ENCODE assay signal across 8 mouse cellular contexts in the genomic region with DNA sequence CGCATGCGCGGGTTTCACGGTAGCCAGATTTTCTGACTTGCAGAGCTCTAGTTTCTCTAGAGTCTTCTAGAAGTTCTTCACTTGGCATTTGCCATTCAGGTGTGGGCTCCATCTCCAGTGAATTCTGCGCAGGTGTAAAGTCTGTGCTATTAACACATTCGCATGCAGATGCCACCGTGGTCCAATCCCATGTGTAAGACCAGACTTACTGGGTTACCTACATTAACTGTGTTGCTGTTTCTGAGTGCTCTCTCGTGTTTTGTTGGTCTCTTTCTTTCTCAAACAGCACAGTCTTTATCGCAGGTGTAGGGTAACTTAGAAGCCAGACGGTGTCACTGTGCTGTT. TPM values are rescaled to one million over a fixed set of nuclear protein-coding genes. Genes with fewer than 3 reads are reported as not detected.
DNase-seq lines count a peak whose midpoint lies in the region; ATAC-seq and TF ChIP-seq lines count a peak whose summit lies in the region.
"Not testable (repeated sequence)": the region's sequence is repeated elsewhere in the genome, so short reads cannot be mapped to it uniquely, and the experiment has no call there.

No protein-coding gene starts in this region.

- peaks cover 12% of the 10 kb centered on the region; the same call in 1 of the 2 replicates for H3K79me2 ChIP-seq in CH12.LX (replicated peaks; ENCODE audit: control insufficient read depth, extremely low read depth, insufficient read depth, poor library complexity, severe bottlenecking)

- H3K27me3 ChIP-seq in CH12.LX (replicated peaks); embryonic facial prominence, embryonic 11.5 days (ENCODE audit: control insufficient read depth, insufficient read depth, low read length); forebrain, postnatal 0 days (ENCODE audit: insufficient read depth, low read length); hindbrain, embryonic 11.5 days (ENCODE audit: control insufficient read depth, insufficient read depth, low read length); kidney, embryonic 15.5 days; liver, embryonic 13.5 days; midbrain, embryonic 10.5 days (ENCODE audit: low read depth, poor library complexity, severe bottlenecking): not testable (repeated sequence)

- ATAC-seq in embryonic facial prominence, embryonic 11.5 days (replicated peaks; ENCODE audit: insufficient number of reproducible peaks, low FRiP score, low TSS enrichment, low read depth); forebrain, postnatal 0 days; hindbrain, embryonic 11.5 days (ENCODE audit: low FRiP score); kidney, embryonic 15.5 days (replicated peaks; ENCODE audit: low FRiP score); liver, embryonic 13.5 days (ENCODE audit: low read depth): not testable (repeated sequence)

- H3K4me3 ChIP-seq in CH12.LX (replicated peaks in 1 of 3; ENCODE audit: low read depth in 2 of 3, low read length in 2 of 3, poor library complexity in 1 of 3), result peak overlapping the region; percentile 63 to 77 (median 68)
- H3K4me3 ChIP-seq in embryonic facial prominence, embryonic 11.5 days (ENCODE audit: low read depth, low read length), result peak overlapping the region; percentile 63
- H3K4me3 ChIP-seq in forebrain, postnatal 0 days (ENCODE audit: low read depth, low read length), result peak overlapping the region; percentile 67
- peak overlapping the region; percentile 65 for H3K4me3 ChIP-seq in hindbrain, embryonic 11.5 days (ENCODE audit: low read depth, low read length)
- H3K4me3 ChIP-seq in kidney, embryonic 15.5 days (replicated peaks), result peak overlapping the region; percentile 60
- H3K4me3 ChIP-seq in liver, embryonic 13.5 days (replicated peaks), result peak overlapping the region; percentile 71
- H3K4me3 ChIP-seq in midbrain, embryonic 10.5 days, result peak overlapping the region; percentile 68
- peak overlapping the region; percentile 76 for H3K4me3 ChIP-seq in olfactory bulb, adult 2 months (ENCODE audit: insufficient read depth, low read depth, low read length)

- peaks cover 29% of the 10 kb centered on the region for H3K9me3 ChIP-seq in CH12.LX (replicated peaks; ENCODE audit: low read length)
- H3K9me3 ChIP-seq in embryonic facial prominence, embryonic 11.5 days (replicated peaks; ENCODE audit: control insufficient read depth, low read length), result peaks cover 18% of the 10 kb centered on the region
- peaks cover 35% of the 10 kb centered on the region for H3K9me3 ChIP-seq in forebrain, postnatal 0 days (ENCODE audit: low read length)
- H3K9me3 ChIP-seq in hindbrain, embryonic 11.5 days (ENCODE audit: control insufficient read depth, low read length), result peaks cover 20% of the 10 kb centered on the region; the same call in 1 of the 2 replicates
- H3K9me3 ChIP-seq in kidney, embryonic 15.5 days (replicated peaks), result peaks cover 52% of the 10 kb centered on the region
- H3K9me3 ChIP-seq in liver, embryonic 13.5 days (replicated peaks), result peaks cover 10% of the 10 kb centered on the region; the same call in 1 of the 2 replicates
- peaks cover 75% of the 10 kb centered on the region for H3K9me3 ChIP-seq in midbrain, embryonic 10.5 days (replicated peaks)

- peaks cover 1 to 20% of the 10 kb centered on the region in 2 experiments for H3K36me3 ChIP-seq in CH12.LX (replicated peaks in 1 of 2; ENCODE audit: control insufficient read depth in 1 of 2, insufficient read depth in 1 of 2, low read length in 1 of 2)
- H3K36me3 ChIP-seq in embryonic facial prominence, embryonic 11.5 days (replicated peaks; ENCODE audit: control insufficient read depth, insufficient read depth, low read depth, low read length); forebrain, postnatal 0 days (ENCODE audit: insufficient read depth); hindbrain, embryonic 11.5 days (ENCODE audit: control insufficient read depth, insufficient read depth, low read length): not testable (repeated sequence)
- H3K36me3 ChIP-seq in kidney, embryonic 15.5 days, result peaks cover 35% of the 10 kb centered on the region
- peaks cover 21% of the 10 kb centered on the region for H3K36me3 ChIP-seq in liver, embryonic 13.5 days
- H3K36me3 ChIP-seq in midbrain, embryonic 10.5 days, result peaks cover 41% of the 10 kb centered on the region

- H3K4me1 ChIP-seq in CH12.LX (ENCODE audit: control insufficient read depth in 1 of 2, insufficient read depth in 2 of 2), result peaks cover 0 to 11% of the 10 kb centered on the region in 2 experiments; a peak in 2 of 4 replicates
- not testable (repeated sequence) for H3K4me1 ChIP-seq in embryonic facial prominence, embryonic 11.5 days (ENCODE audit: control insufficient read depth, insufficient read depth, low read length); forebrain, postnatal 0 days (ENCODE audit: insufficient read depth); hindbrain, embryonic 11.5 days (replicated peaks; ENCODE audit: control insufficient read depth, insufficient read depth, low read length); kidney, embryonic 15.5 days; midbrain, embryonic 10.5 days; olfactory bulb, adult 2 months (ENCODE audit: control insufficient read depth, insufficient read depth, low read length)
- H3K4me1 ChIP-seq in liver, embryonic 13.5 days (replicated peaks), result peaks cover 12% of the 10 kb centered on the region; the same call in 1 of the 2 replicates

- TF ChIP-seq EP300 in CH12.LX (IDR thresholded peaks at IDR 0.05; ENCODE audit: low read length), result not testable (repeated sequence)

- H3K4me2 ChIP-seq in CH12.LX (ENCODE audit: insufficient read depth, low read depth, poor library complexity, severe bottlenecking), result peak overlapping the region; percentile 77
- peak overlapping the region; percentile 48 for H3K4me2 ChIP-seq in embryonic facial prominence, embryonic 11.5 days (ENCODE audit: low read depth, low read length)
- peak overlapping the region; percentile 51 for H3K4me2 ChIP-seq in forebrain, postnatal 0 days (ENCODE audit: low read depth)
- peak overlapping the region; percentile 39 for H3K4me2 ChIP-seq in hindbrain, embryonic 11.5 days (replicated peaks; ENCODE audit: low read depth, low read length)
- H3K4me2 ChIP-seq in kidney, embryonic 15.5 days, result peak overlapping the region; percentile 63
- H3K4me2 ChIP-seq in liver, embryonic 13.5 days, result peak overlapping the region; percentile 72

- DNase-seq in CH12.LX (ENCODE audit: extremely low read depth); embryonic facial prominence, embryonic 11.5 days (ENCODE audit: low spot score); forebrain, postnatal 0 days; hindbrain, embryonic 11.5 days (ENCODE audit: low spot score); liver, embryonic 13.5 days; midbrain, embryonic 10.5 days (ENCODE audit: low spot score): not testable (repeated sequence)

- not testable (repeated sequence) for TF ChIP-seq RAD21 in CH12.LX (IDR thresholded peaks at IDR 0.05; ENCODE audit: low read depth, low read length)

- not testable (repeated sequence) for TF ChIP-seq POLR2A in CH12.LX (IDR thresholded peaks at IDR 0.05; ENCODE audit: low read depth, low read length); olfactory bulb, adult 2 months (IDR thresholded peaks at IDR 0.05; ENCODE audit: insufficient read depth, low read depth, low read length)

- whole genome bisulfite sequencing in embryonic facial prominence, embryonic 11.5 days, result 29% methylated on average over 10 of the region's 10 CpGs
- WGBS in forebrain, postnatal 0 days, result 31% methylated on average over 10 of the region's 10 CpGs
- WGBS in hindbrain, embryonic 11.5 days, result 33% methylated on average over 10 of the region's 10 CpGs
- WGBS in kidney, embryonic 15.5 days, result 26% methylated on average over 10 of the region's 10 CpGs
- WGBS in liver, embryonic 13.5 days (ENCODE audit: insufficient replicate concordance), result 23% methylated on average over 10 of the region's 10 CpGs
- WGBS in midbrain, embryonic 10.5 days, result 32% methylated on average over 10 of the region's 10 CpGs
- WGBS in olfactory bulb, adult 2 months, result 17% methylated on average over 10 of the region's 10 CpGs

- peak overlapping the region; percentile 59 for H3K27ac ChIP-seq in CH12.LX (ENCODE audit: insufficient read depth, low read depth)
- 0 out of 2 replicates have a peak overlapping the region, but pooled peaks have one; percentile 91 for H3K27ac ChIP-seq in embryonic facial prominence, embryonic 11.5 days (replicated peaks; ENCODE audit: low read depth, low read length)
- peak overlapping the region; percentile 98 for H3K27ac ChIP-seq in forebrain, postnatal 0 days (ENCODE audit: low read depth, low read length)
- peak overlapping the region; percentile 95; the same call in 1 of the 2 replicates for H3K27ac ChIP-seq in hindbrain, embryonic 11.5 days (ENCODE audit: low read depth, low read length)
- H3K27ac ChIP-seq in kidney, embryonic 15.5 days, result peak overlapping the region; percentile 90
- H3K27ac ChIP-seq in liver, embryonic 13.5 days, result not testable (repeated sequence)
- peak overlapping the region; percentile 97 for H3K27ac ChIP-seq in midbrain, embryonic 10.5 days (replicated peaks)
- H3K27ac ChIP-seq in olfactory bulb, adult 2 months (ENCODE audit: insufficient read depth, low read depth, low read length), result 0 out of 2 replicates have a peak overlapping the region, but pooled peaks have one; percentile 89

- H3K9ac ChIP-seq in CH12.LX (ENCODE audit: insufficient read depth, low read depth), result peak overlapping the region; percentile 52
- peak overlapping the region; percentile 96 for H3K9ac ChIP-seq in embryonic facial prominence, embryonic 11.5 days (replicated peaks; ENCODE audit: low read length)
- H3K9ac ChIP-seq in forebrain, postnatal 0 days, result peak overlapping the region; percentile 91
- H3K9ac ChIP-seq in hindbrain, embryonic 11.5 days (ENCODE audit: low read depth, low read length), result peak overlapping the region; percentile 96
- H3K9ac ChIP-seq in kidney, embryonic 15.5 days, result peak overlapping the region; percentile 67
- peak overlapping the region; percentile 75; the same call in 1 of the 2 replicates for H3K9ac ChIP-seq in liver, embryonic 13.5 days

- dilution Hi-C loops in CH12.LX (cut with MboI; ENCODE audit: extremely low pct_ligation_motif_present, extremely low pct_unique_long_range_greater_than_20kb, low sequenced_read_pairs), result not testable (repeated sequence)

- in situ Hi-C loops in CH12.LX (cut with MboI; ENCODE audit: low pct_ligation_motif_present, low pct_unique_long_range_greater_than_20kb, low sequenced_read_pairs), result not testable (repeated sequence)

- not testable (repeated sequence) for TF ChIP-seq CTCF in CH12.LX (conservative IDR thresholded peaks at IDR 0.05 in 1 of 2, IDR thresholded peaks at IDR 0.05 in 1 of 2; ENCODE audit: low read depth in 2 of 2, low read length in 2 of 2); forebrain, postnatal 0 days (IDR thresholded peaks at IDR 0.05; ENCODE audit: low read depth); olfactory bulb, adult 2 months (IDR thresholded peaks at IDR 0.05; ENCODE audit: insufficient read depth, low read depth, low read length)

RNA-seq across cellular contexts. Expression of gene Zfp873, which starts 0.5 kb away (rescaled TPM):
- total RNA-seq in CH12.LX (2012; rRNA removed) (4.3 and 5.2 TPM in 2 replicates), CH12.LX (2014; rRNA removed) (8.1 and 8.8 TPM in 2 replicates)
- 2.9 and 3.3 TPM in 2 replicates for polyA plus RNA-seq in CH12.LX (2012; ENCODE audit: insufficient read length, low read depth)
- polyA plus RNA-seq in embryonic facial prominence, embryonic 11.5 days (2014; fragmentation: Nextera tagmentation; extraction: Ambion mirVana), result 14.7 and 15.0 TPM in 2 replicates
- total RNA-seq in forebrain, postnatal 0 days (2014; rRNA removed), result 17.2 TPM in 2 replicates
- polyA plus RNA-seq in forebrain, postnatal 0 days (2015; fragmentation: Nextera tagmentation; extraction: Ambion mirVana), result 6.7 and 9.6 TPM in 2 replicates
- 12.6 and 17.7 TPM in 2 replicates for polyA plus RNA-seq in hindbrain, embryonic 11.5 days (2014; fragmentation: Nextera tagmentation; extraction: Ambion mirVana)
- polyA plus RNA-seq in kidney, embryonic 15.5 days (2015; fragmentation: Nextera tagmentation; extraction: Ambion mirVana), result 13.9 and 15.9 TPM in 2 replicates
- polyA plus RNA-seq in liver, embryonic 13.5 days (2015; fragmentation: Nextera tagmentation; extraction: Ambion mirVana), result 2.5 and 2.7 TPM in 2 replicates
- 17.0 and 18.2 TPM in 2 replicates for polyA plus RNA-seq in midbrain, embryonic 10.5 days (2016; fragmentation: Nextera tagmentation; extraction: Ambion mirVana)
- not detected in 2 replicates for polyA plus RNA-seq in olfactory bulb, adult 2 months (2012; ENCODE audit: insufficient read depth, insufficient read length, low replicate concordance, missing spikeins)

RNA-seq across cellular contexts. Expression of gene BC024063, which starts 34.7 kb away (rescaled TPM):
- total RNA-seq in CH12.LX (2012; rRNA removed) (2.8 and 4.1 TPM in 2 replicates), CH12.LX (2014; rRNA removed) (9.0 and 9.6 TPM in 2 replicates)
- polyA plus RNA-seq in CH12.LX (2012; ENCODE audit: insufficient read length, low read depth), result 2.6 and 3.3 TPM in 2 replicates
- polyA plus RNA-seq in embryonic facial prominence, embryonic 11.5 days (2014; fragmentation: Nextera tagmentation; extraction: Ambion mirVana), result 8.1 and 8.4 TPM in 2 replicates
- total RNA-seq in forebrain, postnatal 0 days (2014; rRNA removed), result 10.5 and 12.1 TPM in 2 replicates
- 3.9 TPM in 2 replicates for polyA plus RNA-seq in forebrain, postnatal 0 days (2015; fragmentation: Nextera tagmentation; extraction: Ambion mirVana)
- polyA plus RNA-seq in hindbrain, embryonic 11.5 days (2014; fragmentation: Nextera tagmentation; extraction: Ambion mirVana), result 7.5 and 8.2 TPM in 2 replicates
- 5.6 and 6.1 TPM in 2 replicates for polyA plus RNA-seq in kidney, embryonic 15.5 days (2015; fragmentation: Nextera tagmentation; extraction: Ambion mirVana)
- 0.82 and 0.92 TPM in 2 replicates for polyA plus RNA-seq in liver, embryonic 13.5 days (2015; fragmentation: Nextera tagmentation; extraction: Ambion mirVana)
- 5.2 and 6.9 TPM in 2 replicates for polyA plus RNA-seq in midbrain, embryonic 10.5 days (2016; fragmentation: Nextera tagmentation; extraction: Ambion mirVana)
- not detected in 2 replicates for polyA plus RNA-seq in olfactory bulb, adult 2 months (2012; ENCODE audit: insufficient read depth, insufficient read length, low replicate concordance, missing spikeins)
